Mouse (Mus musculus) C2C12 (cell line): ENCODE data around the gene Elac2. TPM values are rescaled to one million over a fixed set of nuclear protein-coding genes. Genes with fewer than 3 reads are reported as not detected.

ENCODE experiments used
- H3K27me3 ChIP-seq: one replicate; pipeline ENCODE4 v1.6.1; 2011; ENCODE audit not compliant: control insufficient read depth, insufficient read depth, insufficient read length
- H3K36me3 ChIP-seq: one replicate; pipeline ENCODE4 v1.6.1; 2011; ENCODE audit not compliant: control insufficient read depth, insufficient read depth
- H3K4me3 ChIP-seq: one replicate; pipeline ENCODE4 v1.5.1; 2011; ENCODE audit warnings: mild to moderate bottlenecking, control low read depth; ENCODE audit not compliant: poor library complexity, insufficient read depth, severe bottlenecking
- H3K79me2 ChIP-seq: one replicate; pipeline ENCODE4 v1.6.1; 2011; ENCODE audit not compliant: control insufficient read depth, insufficient read depth
- H3K79me3 ChIP-seq: one replicate; pipeline ENCODE4 v1.6.1; 2011; ENCODE audit warnings: low read depth, control low read depth
- H3ac ChIP-seq: one replicate; pipeline ENCODE3; 2011; ENCODE audit warnings: low read depth; ENCODE audit not compliant: control insufficient read depth, insufficient read length
- CEBPB ChIP-seq: IDR thresholded peaks from one replicate; pipeline ENCODE4 v1.6.1; 2011; ENCODE audit warnings: low read depth, mild to moderate bottlenecking, control low read depth, moderate library complexity
- CTCF ChIP-seq: IDR thresholded peaks from one replicate; pipeline ENCODE4 v1.5.1; 2011; ENCODE audit not compliant: control insufficient read depth, insufficient read depth, insufficient read length
- FOSL1 ChIP-seq: IDR thresholded peaks from one replicate; pipeline ENCODE4 v1.8.0; 2011; ENCODE audit warnings: mild to moderate bottlenecking, low read length; ENCODE audit not compliant: poor library complexity, insufficient read depth, severe bottlenecking
- MAX ChIP-seq: IDR thresholded peaks from one replicate; pipeline ENCODE4 v1.6.1; 2011; ENCODE audit warnings: mild to moderate bottlenecking, control low read depth
- MYOD1 ChIP-seq: IDR thresholded peaks from one replicate; pipeline ENCODE4 v1.6.1; 2011; ENCODE audit warnings: low read depth; ENCODE audit not compliant: control insufficient read depth, insufficient read length
- MYOG ChIP-seq: IDR thresholded peaks from one replicate; pipeline ENCODE4 v1.6.1; 2011; ENCODE audit not compliant: control insufficient read depth, insufficient read length; ENCODE audit errors: extremely low read depth
- USF1 ChIP-seq: IDR thresholded peaks from one replicate; pipeline ENCODE4 v1.6.1; 2011; ENCODE audit warnings: low read depth, mild to moderate bottlenecking, control low read depth, moderate library complexity
- polyA plus RNA-seq: library from polyadenylated mRNA; unstranded; fragments of >200 nt; fragmentation: generic; extraction: Trizol; gene quantifications from one replicate; pipeline ENCODE4 v1.2.1, GENCODE M21; 2012; ENCODE audit warnings: missing spikeins

Elac2 gene
- polyA plus RNA-seq, 1 experiment: 43.5 TPM

DNA sequence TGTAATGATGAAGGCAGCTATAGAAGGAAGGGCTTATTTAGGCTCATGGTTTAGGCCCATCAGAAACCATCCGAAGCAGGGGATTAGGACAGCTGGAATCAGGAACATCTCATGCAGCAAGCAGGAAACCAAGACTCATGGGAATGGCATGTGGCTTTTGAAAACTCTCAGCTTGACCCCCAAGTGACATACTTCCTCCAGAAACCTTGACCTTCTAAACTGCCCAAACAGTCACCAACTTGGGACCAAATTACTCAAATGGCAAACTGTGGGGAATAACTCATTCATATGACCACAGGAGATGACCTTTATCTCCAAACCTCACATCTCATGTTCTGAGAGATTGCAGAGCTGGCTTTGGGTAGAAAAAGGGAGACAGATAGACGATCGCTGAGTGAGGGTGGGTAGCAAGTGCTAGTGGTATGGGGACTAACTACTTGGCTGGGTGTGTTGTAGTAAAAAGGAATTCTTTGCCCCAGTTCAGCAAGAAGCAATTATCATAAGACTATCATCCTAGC lies 7.3 kb upstream of the Elac2 start:
- H3K79me3 ChIP-seq: no peaks in the 10 kb centered on the region
- no peaks in the 10 kb centered on the region for H3K27me3 ChIP-seq
- H3K79me2 ChIP-seq: no peaks in the 10 kb centered on the region
- no peak for TF ChIP-seq MYOD1
- TF ChIP-seq CTCF: no peak
- no peak for TF ChIP-seq CEBPB
- TF ChIP-seq USF1: no peak
- TF ChIP-seq FOSL1: no peak
- no peak for TF ChIP-seq MYOG
- TF ChIP-seq MAX: no peak
- no peak overlapping the region for H3ac ChIP-seq
- H3K4me3 ChIP-seq: no peak overlapping the region
- H3K36me3 ChIP-seq: no peaks in the 10 kb centered on the region

GRCm38 (mm10) chr11:64972418-64972817 lies 6.4 kb upstream of the Elac2 start:
- no peak overlapping the region for H3ac ChIP-seq
- TF ChIP-seq CTCF: no peak
- no peak for TF ChIP-seq CEBPB
- TF ChIP-seq USF1: no peak
- H3K79me2 ChIP-seq: no peaks in the 10 kb centered on the region
- no peak overlapping the region for H3K4me3 ChIP-seq
- no peaks in the 10 kb centered on the region for H3K36me3 ChIP-seq
- no peaks in the 10 kb centered on the region for H3K79me3 ChIP-seq
- no peaks in the 10 kb centered on the region for H3K27me3 ChIP-seq

DNA sequence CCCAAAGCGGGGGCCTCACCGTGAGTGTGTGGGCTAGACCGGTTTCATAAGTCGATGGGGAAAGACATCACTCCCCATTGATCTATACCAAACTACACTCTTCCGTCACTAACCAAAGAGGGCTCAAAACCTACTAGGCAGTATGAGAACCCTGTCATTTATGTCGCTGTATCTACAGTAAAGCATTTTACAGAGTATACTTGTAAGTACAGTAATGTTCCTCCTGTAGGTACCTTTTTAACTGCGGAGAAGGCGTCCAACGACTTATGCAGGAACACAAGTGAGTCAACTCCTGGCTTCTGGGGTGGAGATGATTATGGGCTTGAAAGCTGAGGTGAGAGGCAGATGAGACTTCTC lies 629 bp downstream of the Elac2 start:
- H3K79me2 ChIP-seq: peaks cover 17% of the 10 kb centered on the region
- peaks cover 30% of the 10 kb centered on the region for H3K36me3 ChIP-seq
- H3K27me3 ChIP-seq: no peaks in the 10 kb centered on the region
- peak overlapping the region; percentile 81 for H3ac ChIP-seq
- H3K79me3 ChIP-seq: peaks cover 11% of the 10 kb centered on the region
- TF ChIP-seq MYOG: no peak
- no peak for TF ChIP-seq USF1
- no peak for TF ChIP-seq MAX
- no peak for TF ChIP-seq CTCF
- no peak for TF ChIP-seq MYOD1
- no peak for TF ChIP-seq CEBPB
- TF ChIP-seq FOSL1: no peak
- H3K4me3 ChIP-seq: peak overlapping the region; percentile 74

DNA sequence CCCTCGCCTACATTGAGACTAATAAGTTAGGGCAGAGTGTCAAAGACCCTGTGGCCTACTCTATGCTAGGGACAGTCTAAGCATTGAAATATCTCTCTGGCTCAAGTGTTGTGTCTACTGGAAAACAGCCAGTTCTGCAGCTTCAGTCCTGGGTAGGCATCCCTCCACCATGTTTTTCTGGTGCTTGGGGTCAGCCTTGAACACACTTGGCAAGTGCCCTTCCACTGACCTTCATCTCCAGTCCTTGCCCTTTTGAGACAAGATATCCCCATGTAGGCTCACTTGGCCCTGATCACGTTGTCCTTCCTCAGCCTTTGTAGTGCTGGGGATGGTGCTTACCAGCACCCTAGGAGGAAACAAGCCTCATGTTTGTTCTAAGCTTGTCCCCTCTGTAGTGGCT lies 9.7 kb downstream of the Elac2 start:
- Histone ChIP-seq H3K27me3 (no peaks in the 10 kb centered on the region), H3K4me3 (no peak overlapping the region), H3K79me3 (no peaks in the 10 kb centered on the region), H3ac (no peak overlapping the region), H3K36me3 (peaks cover 96% of the 10 kb centered on the region), H3K79me2 (no peaks in the 10 kb centered on the region)
- TF ChIP-seq CTCF: no peak
- TF ChIP-seq FOSL1: no peak
- no peak for TF ChIP-seq CEBPB
- no peak for TF ChIP-seq MYOG
- no peak for TF ChIP-seq MAX
- TF ChIP-seq USF1: no peak
- no peak for TF ChIP-seq MYOD1

DNA sequence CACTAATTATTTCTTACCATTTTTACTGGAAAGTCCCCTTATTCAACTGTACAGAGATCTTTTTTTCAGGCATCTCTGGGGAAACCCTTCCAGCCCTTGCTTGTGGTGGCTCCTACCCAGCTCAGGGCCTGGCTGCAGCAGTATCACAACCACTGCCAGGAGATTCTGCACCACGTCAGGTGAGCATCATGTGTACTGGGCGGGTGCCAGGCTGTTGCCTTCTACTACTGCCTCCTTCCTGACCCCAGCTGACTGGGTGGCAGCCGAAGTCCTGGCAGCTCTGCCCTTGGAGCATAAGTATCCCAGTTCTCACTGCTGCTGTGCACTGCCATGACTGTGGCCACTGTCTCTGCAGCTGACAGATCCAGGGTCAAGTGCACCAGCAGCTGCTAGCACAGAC lies 19.6 kb downstream of the Elac2 start:
- Histone ChIP-seq H3K79me3 (no peaks in the 10 kb centered on the region), H3K79me2 (no peaks in the 10 kb centered on the region), H3K27me3 (no peaks in the 10 kb centered on the region), H3K4me3 (no peak overlapping the region), H3ac (no peak overlapping the region), H3K36me3 (peaks cover 84% of the 10 kb centered on the region)
- TF ChIP-seq FOSL1 (no peak), MYOD1 (no peak), CTCF (no peak), USF1 (no peak), MAX (no peak), MYOG (no peak), CEBPB (no peak)

GRCm38 (mm10) chr11:64999685-65000084 lies 20.8 kb downstream of the Elac2 start:
- TF ChIP-seq CTCF (no peak), MAX (no peak), USF1 (no peak), MYOD1 (no peak)
- Histone ChIP-seq H3K79me3 (no peaks in the 10 kb centered on the region), H3K36me3 (peaks cover 74% of the 10 kb centered on the region), H3K27me3 (no peaks in the 10 kb centered on the region), H3ac (no peak overlapping the region), H3K4me3 (no peak overlapping the region), H3K79me2 (no peaks in the 10 kb centered on the region)
